Mouse (Mus musculus): ENCODE results near the gene Psmb1. TPM values are rescaled to one million over a fixed set of nuclear protein-coding genes. Genes with fewer than 3 reads are reported as not detected.
A peak's percentile ranks its signal among the peaks of the same experiment; 100 is the strongest.

Gene Psmb1
- polyA plus RNA-seq, 1 experiment from 2014 or later = 70.7 TPM

GRCm38 (mm10) chr17:15440463-15441121, 59.0 kb downstream of the Psmb1 start:
- Histone ChIP-seq H3K79me2 (ENCODE audit: inconsistent target) (no peaks in the 10 kb centered on the region), H3K27ac (peak overlapping the region; percentile 91), H3K36me3 (ENCODE audit: inconsistent target) (no peaks in the 10 kb centered on the region), H3K4me3 (ENCODE audit: inconsistent target) (no peak overlapping the region)
- 51% methylated on average over 11 of the region's 11 CpGs for WGBS (ENCODE audit: missing documents)

GRCm38 (mm10) chr17:15440067-15440462, 59.5 kb downstream of the Psmb1 start:
- peak overlapping the region; percentile 91 for H3K27ac ChIP-seq
- H3K4me3 ChIP-seq (ENCODE audit: inconsistent target) = no peak overlapping the region
- no peaks in the 10 kb centered on the region for H3K79me2 ChIP-seq (ENCODE audit: inconsistent target)

GRCm38 (mm10) chr17:15434748-15435147, 64.8 kb downstream of the Psmb1 start:
- Histone ChIP-seq H3K4me3 (ENCODE audit: inconsistent target) (no peak overlapping the region), H3K79me2 (ENCODE audit: inconsistent target) (no peaks in the 10 kb centered on the region), H3K36me3 (ENCODE audit: inconsistent target) (peaks cover 16% of the 10 kb centered on the region; the same call in 1 of the 2 replicates), H3K27ac (no peak overlapping the region)
- WGBS (ENCODE audit: missing documents) = 12% methylated on average over 3 of the region's 3 CpGs

More at GRCm38 (mm10) chr17:15440067-15440462, 59.5 kb downstream of the Psmb1 start:
- 36% methylated on average over 8 of the region's 8 CpGs for WGBS (ENCODE audit: missing documents)
- no peaks in the 10 kb centered on the region for H3K36me3 ChIP-seq (ENCODE audit: inconsistent target)

- H3K79me2 ChIP-seq (ENCODE audit: inconsistent target) = no peaks in the 10 kb centered on the region
- 86% methylated on average over 3 of the region's 3 CpGs for WGBS (ENCODE audit: missing documents)
- H3K27ac ChIP-seq = no peak overlapping the region
- no peak overlapping the region for H3K4me3 ChIP-seq (ENCODE audit: inconsistent target)
- peaks cover 29% of the 10 kb centered on the region; the same call in 1 of the 2 replicates for H3K36me3 ChIP-seq (ENCODE audit: inconsistent target)
Measured at GRCm38 (mm10) chr17:15432036-15432435, 67.5 kb downstream of the Psmb1 start.

- Histone ChIP-seq H3K27ac (no peak overlapping the region), H3K79me2 (ENCODE audit: inconsistent target) (no peaks in the 10 kb centered on the region), H3K36me3 (ENCODE audit: inconsistent target) (peaks cover 34% of the 10 kb centered on the region), H3K4me3 (ENCODE audit: inconsistent target) (no peak overlapping the region)
- WGBS (ENCODE audit: missing documents) = 90% methylated on average over 4 of the region's 4 CpGs
Measured at GRCm38 (mm10) chr17:15431551-15431950, 68.0 kb downstream of the Psmb1 start.

- Histone ChIP-seq H3K36me3 (ENCODE audit: inconsistent target) (peaks cover 39% of the 10 kb centered on the region), H3K27ac (no peak overlapping the region), H3K79me2 (ENCODE audit: inconsistent target) (no peaks in the 10 kb centered on the region), H3K4me3 (ENCODE audit: inconsistent target) (no peak overlapping the region)
- WGBS (ENCODE audit: missing documents) = 12% methylated on average over 5 of the region's 5 CpGs
Measured at GRCm38 (mm10) chr17:15431021-15431514, 68.5 kb downstream of the Psmb1 start.

- H3K36me3 ChIP-seq (ENCODE audit: inconsistent target) = peaks cover 50% of the 10 kb centered on the region
- H3K4me3 ChIP-seq (ENCODE audit: inconsistent target) = no peak overlapping the region
- 28% methylated on average over 1 of the region's 1 CpGs for WGBS (ENCODE audit: missing documents)
- H3K79me2 ChIP-seq (ENCODE audit: inconsistent target) = no peaks in the 10 kb centered on the region
- no peak overlapping the region for H3K27ac ChIP-seq
Measured at GRCm38 (mm10) chr17:15429937-15430336, 69.6 kb downstream of the Psmb1 start.

GRCm38 (mm10) chr17:15429451-15429850, 70.1 kb downstream of the Psmb1 start:
- 95% methylated on average over 6 of the region's 6 CpGs for WGBS (ENCODE audit: missing documents)
- Histone ChIP-seq H3K79me2 (ENCODE audit: inconsistent target) (no peaks in the 10 kb centered on the region), H3K36me3 (ENCODE audit: inconsistent target) (peaks cover 54% of the 10 kb centered on the region), H3K4me3 (ENCODE audit: inconsistent target) (no peak overlapping the region), H3K27ac (no peak overlapping the region)

GRCm38 (mm10) chr17:15425931-15426330, 73.6 kb downstream of the Psmb1 start:
- peaks cover 74% of the 10 kb centered on the region for H3K36me3 ChIP-seq (ENCODE audit: inconsistent target)
- H3K4me3 ChIP-seq (ENCODE audit: inconsistent target) = no peak overlapping the region
- WGBS (ENCODE audit: missing documents) = 82% methylated on average over 3 of the region's 3 CpGs
- no peak overlapping the region for H3K27ac ChIP-seq
- H3K79me2 ChIP-seq (ENCODE audit: inconsistent target) = no peaks in the 10 kb centered on the region

Other genes with a start within 250 kb of the Psmb1 start
- gene Dll1, start 122.9 kb downstream of the Psmb1 start, polyA plus RNA-seq (2018) = 0.17 to 0.38 TPM in 2 of 3 replicates, not detected in the other
- 12.4 to 20.1 TPM (median 14.3 TPM) in 3 replicates for gene Fam120b, start 103.5 kb downstream of the Psmb1 start, polyA plus RNA-seq (2018)
- 15.5 to 29.0 TPM (median 16.5 TPM) in 3 replicates for gene Tbp, start 137 bp upstream of the Psmb1 start, polyA plus RNA-seq (2018)
- gene Pdcd2, start 27.6 kb upstream of the Psmb1 start, polyA plus RNA-seq (2018) = 21.6 to 26.8 TPM (median 23.6 TPM) in 3 replicates
- 1.9 to 3.2 TPM (median 3.1 TPM) in 3 replicates for gene Prdm9, start 64.6 kb upstream of the Psmb1 start, polyA plus RNA-seq (2018)
- gene Chd1, start 205.2 kb upstream of the Psmb1 start, polyA plus RNA-seq (2018) = 15.8 to 24.4 TPM (median 18.6 TPM) in 3 replicates